Mouse (Mus musculus) left cerebral cortex, postnatal 14 days (tissue): ENCODE data around the gene Edem3. TPM values are rescaled to one million over a fixed set of nuclear protein-coding genes. Genes with fewer than 3 reads are reported as not detected.
A peak's percentile ranks its signal among the peaks of the same experiment; 100 is the strongest.
"Not testable (repeated sequence)": the region's sequence is repeated elsewhere in the genome, so short reads cannot be mapped to it uniquely, and the experiment has no call there.

Experiments used
- DNase-seq, 2 experiments: peaks; one replicate each; pipeline ENCODE4 v3.0.0; 2021 to 2022; ENCODE audit warnings: low spot score in 2 of 2, mixed read lengths in 1 of 2
- intact Hi-C: fragments of 180-260 bp; cut with DNase I; formaldehyde crosslinking; loops from one replicate; pipeline ENCODE4 v1.15.1; 2025
- total RNA-seq, 2 experiments: library from RNA; stranded (reverse); gene quantifications; 2 replicates each; pipeline ENCODE4 v1.2.3; 2021

The Edem3 gene
- total RNA-seq, 2 experiments from 2014 or later, result 40.0 to 40.2 TPM

DNA sequence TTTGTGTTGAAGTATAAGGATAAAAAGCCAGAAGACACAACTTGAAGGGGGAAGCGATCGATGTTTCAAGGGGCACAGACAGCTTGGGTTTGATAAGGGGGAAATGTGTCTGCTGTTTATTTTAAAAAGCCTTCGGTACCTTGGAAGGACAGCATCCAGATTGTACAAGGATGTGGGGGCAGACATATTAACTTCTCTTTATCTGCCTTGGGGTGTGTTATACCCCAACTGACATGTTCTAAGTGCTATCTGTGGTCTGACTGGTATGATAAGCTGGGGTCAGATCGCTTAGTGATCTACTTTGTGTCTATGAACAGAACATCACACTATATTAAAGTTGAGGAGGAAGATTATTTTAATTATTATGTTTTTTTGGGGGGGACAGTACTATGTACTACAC is 27.0 kb upstream of the Edem3 start:
- no peak for DNase-seq
- intact Hi-C loops, result no loop called here

DNA sequence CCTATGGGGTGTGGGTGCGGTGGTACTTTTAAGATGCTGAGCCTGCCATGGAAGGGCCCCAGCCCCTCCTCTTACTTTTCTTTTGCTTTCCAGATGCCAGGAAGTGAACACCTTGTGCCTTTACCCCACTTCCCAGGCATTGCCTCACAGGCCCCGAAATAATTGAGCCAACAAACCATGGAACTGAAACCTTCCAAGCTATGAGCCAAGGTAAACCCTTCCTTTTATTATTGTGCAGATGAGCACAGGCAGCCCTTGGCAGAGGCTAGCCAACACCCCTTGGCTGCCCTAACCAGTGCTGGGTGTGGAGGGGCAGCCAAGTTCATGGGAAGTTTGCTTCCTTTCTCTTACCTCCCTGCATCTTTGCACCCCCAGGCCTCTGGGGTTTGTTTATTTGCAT is 18.0 kb upstream of the Edem3 start:
- intact Hi-C loops, result no loop called here
- no peak for DNase-seq

DNA sequence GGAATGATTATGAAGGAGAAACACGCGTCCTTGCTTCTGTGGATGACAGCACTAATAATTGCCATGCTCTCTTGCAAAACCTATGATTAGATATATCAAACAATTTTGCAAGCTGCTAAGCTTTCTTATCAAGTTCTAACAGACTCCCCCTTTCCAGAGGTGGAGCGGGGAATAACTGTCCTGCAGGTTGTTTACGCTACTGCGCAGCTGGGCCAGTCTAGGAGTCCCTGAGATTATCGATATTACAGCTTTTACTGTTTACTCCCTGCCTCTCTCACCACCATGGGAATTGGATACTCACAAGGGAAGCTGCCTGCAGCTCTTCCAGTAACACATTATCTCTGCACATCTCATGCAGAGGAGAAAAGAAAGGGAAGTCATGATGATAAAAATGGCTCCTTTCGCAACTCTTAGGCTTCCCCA is 14.0 kb upstream of the Edem3 start:
- DNase-seq, result no peak
- intact Hi-C loops, result no loop called here

DNA sequence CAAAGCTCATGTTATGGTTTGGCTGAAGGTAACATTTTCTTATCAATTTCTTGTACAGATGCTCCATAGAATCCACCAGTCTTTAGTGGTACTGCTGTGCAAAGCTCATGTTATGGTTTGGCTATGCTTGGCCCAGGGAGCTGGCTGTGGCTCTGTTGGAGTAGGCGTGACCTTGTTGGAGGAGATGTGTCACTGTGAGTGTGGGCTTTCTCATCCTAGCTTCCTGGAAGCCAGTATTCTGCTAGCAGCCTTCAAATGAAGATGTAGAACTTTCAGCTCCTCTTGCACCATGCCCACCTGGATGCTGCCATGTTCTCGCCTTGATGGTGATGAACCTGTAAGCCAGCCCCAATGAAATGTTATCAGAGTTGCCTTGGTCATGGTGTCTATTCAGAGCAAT is 5.3 kb upstream of the Edem3 start:
- intact Hi-C loops, DNase-seq: not testable (repeated sequence)

DNA sequence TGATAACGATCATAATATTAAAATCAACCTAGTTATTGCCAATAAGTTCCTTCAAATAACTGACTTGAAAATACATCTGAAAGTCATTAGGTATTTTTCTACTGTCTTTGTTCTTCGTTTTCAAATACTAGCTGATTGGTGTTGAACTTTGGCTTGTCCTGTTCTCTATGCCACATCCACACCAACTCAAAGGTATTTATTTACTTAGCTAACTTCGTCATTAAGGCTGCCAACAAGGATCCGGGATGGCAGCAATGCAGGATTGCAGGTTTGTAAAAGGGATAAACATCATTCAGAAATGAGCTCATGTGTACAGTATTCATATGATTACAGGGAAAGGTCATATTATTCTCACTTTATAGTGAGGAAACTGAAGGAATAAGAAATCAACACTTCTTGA is 2.2 kb upstream of the Edem3 start:
- intact Hi-C loops, result no loop called here

DNA sequence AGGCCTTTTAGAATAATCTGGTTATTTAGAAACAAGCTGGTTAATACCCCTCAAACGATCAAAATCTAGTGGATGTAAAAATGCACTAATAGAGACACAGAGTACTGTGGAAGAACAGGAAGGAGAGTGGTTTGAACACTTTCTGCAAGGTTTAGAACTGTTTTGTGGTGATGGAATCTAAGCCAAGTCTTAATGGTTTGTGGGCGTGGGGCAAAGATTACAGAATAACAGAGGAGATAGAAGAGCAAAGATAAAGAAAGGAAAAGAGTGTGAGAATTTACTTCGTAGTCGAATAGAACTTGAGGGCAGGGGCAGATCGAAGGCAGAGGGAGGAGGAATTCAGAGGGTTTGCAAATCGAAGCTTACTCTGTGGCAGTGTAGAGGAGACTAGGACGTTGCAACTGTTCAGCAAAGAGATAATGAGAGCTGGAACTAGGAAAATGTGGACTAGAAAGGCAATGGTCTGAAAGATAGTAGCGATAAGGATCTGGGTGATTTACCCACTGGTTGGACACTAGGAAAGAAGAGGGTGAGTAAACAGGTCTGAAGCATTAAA is 1.7 kb upstream of the Edem3 start:
- no peak for DNase-seq
- intact Hi-C loops, result no loop called here

More for the DNA sequence above, 2.2 kb upstream of the Edem3 start:
- no peak for DNase-seq

DNA sequence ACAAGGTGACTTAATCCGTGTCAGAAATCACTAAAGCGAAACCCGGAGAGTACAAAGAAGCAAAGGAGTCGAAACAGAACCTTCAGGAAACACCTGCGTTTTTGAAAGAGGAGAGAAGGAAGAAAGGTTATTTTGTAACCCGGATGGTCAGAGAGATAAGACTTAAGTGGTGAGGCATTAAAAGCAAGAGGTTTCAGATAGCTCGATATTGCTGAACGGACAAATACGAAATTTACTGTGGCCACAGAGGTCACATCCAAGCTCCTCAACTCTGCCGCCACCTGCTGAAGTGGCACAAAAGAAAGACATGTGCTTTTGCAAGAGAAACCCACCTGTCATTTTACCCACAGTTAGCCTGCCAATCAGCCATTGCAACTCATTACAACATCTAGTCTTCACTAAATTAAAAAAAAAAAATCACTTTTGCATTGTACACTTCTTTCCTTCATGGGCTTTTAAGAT is 1.1 kb upstream of the Edem3 start:
- DNase-seq, result no peak
- intact Hi-C loops, result no loop called here

DNA sequence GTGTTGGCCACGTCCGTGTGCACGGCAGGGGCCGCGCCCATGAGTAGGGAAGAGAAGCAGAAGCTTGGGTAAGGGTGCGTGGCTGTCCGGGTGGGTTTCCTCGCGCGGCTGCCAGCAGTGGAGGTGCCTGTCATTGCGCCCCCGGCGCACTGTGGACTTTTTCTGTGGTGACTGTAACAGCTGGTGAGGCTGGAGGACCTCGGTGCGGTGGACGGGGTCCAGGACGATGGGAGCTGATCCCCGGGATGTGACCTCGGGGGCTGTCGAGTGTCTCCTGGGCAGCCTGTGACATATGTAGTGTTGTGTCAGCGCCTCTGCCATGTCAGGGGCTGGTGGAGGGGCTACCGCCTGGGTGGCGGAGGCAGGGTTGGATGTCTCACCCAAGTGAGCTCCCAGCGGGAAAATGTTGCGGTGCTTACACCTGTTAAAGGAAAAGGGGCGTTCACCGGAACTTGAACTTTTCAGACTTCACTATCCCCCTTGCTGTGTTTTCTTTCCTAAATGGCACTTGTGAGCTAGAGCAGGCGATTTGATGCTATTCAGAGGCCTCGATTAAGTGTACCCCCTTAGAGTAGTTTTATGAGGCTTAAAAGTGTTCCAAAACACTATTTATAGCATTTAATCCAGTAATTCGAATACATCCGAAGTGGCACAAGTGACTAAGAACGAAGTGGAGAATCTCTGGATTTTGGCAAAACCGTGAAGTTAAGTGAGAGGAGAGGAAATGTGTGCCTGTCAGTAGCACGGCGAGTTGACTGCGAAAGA is 671 bp downstream of the Edem3 start:
- intact Hi-C loops, result no loop called here
- no peak for DNase-seq

DNA sequence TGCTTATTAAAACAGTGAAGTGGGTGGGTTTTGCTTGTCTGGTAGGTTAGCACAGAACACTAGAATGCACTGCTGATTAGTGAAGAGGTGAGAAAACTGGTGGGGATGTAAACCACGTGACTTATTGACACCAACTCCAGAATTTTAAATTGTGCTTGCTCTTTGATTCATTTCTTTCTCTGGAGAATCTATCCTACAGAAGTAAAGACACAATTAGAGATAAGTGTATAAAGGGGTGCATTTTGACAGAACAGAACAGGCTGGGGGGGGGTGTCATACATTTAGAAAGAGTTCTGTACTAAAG is 1.2 kb downstream of the Edem3 start:
- DNase-seq, result no peak
- intact Hi-C loops, result no loop called here

DNA sequence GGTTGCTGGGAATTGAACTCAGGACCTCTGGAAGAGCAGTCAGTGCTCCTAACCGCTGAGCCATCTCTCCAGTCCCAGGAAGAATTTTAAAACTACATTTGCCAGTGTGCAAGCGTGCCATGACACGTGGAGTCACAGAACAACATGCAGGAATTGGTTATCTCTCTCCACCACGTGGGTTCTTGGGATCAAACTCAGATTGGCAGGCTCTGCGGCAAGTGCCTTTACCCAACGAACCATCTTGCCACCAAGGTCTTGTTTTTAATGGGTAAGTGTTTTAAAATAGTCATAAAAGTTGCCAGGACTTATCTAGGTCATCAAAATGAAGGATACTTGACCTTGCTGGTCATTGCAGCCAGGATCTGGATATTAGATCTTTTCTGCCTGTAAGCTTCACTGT is 3.1 kb downstream of the Edem3 start:
- intact Hi-C loops, result no loop called here

DNA sequence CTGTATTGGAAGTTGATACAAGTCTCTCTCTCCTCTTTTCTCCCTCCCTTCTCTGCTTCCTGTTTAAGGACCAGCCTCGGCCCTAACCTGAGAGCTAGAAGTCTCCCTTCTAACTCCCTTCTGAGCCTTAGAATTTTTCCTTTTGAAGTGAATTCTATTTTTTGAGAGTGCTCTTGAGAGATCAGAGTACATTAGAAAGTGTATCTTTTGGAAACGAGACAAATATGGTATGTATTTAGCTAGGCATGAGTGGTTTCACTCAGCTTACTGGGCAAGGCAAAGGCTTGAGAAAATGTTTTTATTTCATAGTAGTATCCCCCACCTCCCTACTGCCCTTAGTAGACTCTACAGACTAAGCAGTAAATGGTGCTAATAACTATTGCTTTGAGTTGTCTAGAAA is 3.8 kb downstream of the Edem3 start:
- intact Hi-C loops, result no loop called here

More for the DNA sequence above, 3.1 kb downstream of the Edem3 start:
- no peak for DNase-seq

DNA sequence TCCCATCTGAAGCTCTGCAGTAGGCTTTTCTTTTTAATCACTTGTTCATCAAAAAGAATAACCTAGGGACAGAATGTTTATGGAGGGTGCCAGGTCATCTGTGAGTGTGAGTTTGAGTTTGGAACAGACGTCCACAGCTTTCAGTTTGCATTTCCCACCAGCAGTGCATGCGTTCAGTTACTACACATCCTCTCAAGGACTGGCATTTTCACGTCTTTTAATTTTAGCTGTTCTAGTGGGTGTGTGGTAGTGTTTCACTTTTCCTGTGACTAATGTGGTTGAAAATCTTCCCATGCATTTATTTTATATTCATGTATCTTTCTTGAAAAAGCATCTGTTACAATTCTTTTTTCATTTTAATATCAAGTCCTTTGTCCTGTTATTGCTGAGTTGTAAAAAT is 9.1 kb downstream of the Edem3 start:
- intact Hi-C loops, result no loop called here
- no peak for DNase-seq

More for the DNA sequence above, 3.8 kb downstream of the Edem3 start:
- DNase-seq, result no peak

DNA sequence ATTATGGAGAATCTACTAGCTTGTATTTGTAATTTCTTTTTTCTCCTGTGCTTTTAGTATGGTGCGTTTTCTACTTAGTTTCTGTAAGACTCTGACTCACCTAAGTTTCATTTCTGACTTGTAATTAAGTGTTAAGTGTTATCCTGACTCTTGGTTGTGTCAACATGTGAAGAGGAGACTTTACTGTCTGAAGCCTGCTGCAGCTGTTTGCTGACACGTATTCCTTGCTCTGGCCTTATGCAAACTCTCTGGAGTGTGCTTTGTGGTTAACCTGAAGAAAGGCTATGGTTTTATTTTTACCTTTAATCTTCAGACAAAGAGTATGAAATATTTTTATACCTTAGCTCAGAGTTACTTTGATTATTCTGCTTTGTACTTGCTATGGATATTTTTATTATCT is 11.0 kb downstream of the Edem3 start:
- intact Hi-C loops, result no loop called here
- no peak for DNase-seq

DNA sequence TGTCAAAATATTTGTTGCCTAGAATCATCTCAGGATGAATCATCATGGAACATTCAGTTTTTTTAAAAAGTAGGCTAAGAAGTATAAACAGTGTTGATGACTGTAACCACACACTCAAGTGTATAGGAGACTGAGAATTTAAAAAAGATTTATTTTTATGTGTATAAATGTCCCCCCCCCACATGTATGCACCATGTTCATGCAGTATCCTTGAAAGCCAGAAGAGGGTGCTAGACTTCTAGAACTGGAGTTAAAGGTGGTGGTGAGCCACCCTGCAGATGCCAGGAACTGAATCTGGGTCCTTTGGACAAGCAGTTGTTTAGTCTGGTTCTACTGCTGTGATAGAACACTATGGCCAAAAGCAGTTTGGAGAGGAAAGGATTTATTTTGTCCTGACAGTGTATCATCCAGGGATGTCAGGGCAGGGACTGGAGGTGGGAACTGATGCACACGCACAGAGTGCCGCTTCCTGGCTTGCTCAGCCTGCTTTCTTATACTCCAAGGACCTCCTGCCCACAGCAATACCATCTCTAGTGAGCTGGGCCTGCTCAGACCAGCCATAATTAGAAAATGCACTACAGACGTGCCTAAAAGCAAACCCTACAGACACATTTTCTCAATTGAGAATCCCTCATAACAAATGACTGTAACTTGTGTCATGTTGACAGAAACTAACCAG is 11.9 kb downstream of the Edem3 start:
- intact Hi-C loops, result no loop called here
- DNase-seq, result no peak

DNA sequence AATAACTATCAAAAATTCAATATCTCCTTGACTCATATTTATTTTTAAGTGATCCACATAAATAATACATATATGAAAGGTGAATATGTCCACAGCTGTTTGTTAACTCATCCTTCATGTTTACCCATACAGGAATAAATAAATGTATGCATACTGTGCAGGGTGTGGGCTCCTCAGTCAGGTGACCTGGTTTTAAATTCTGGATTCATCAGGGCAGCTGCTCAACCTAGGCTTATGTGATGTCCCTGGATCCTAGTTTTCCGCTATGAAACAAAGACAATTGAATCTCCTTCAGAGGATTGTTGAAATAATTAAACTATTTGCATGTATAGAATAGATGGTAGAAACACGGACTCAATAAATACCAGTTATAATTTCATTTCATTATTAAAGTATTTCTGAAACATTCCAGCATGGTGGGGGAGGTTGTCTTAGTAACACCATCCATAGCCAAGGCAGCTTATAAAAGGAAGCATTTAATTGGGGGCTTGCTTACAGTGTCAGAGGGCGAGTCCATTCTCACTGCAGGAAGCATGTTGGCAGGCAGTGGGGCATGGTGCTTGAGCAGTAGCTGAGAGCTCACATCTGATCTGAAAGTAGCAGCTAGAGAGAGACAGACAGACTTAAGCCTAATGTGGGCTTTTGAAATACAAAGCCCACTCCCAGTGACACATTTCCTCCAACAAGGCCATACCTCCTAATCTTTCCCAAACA is 14.2 kb downstream of the Edem3 start:
- DNase-seq, result no peak
- intact Hi-C loops, result no loop called here

DNA sequence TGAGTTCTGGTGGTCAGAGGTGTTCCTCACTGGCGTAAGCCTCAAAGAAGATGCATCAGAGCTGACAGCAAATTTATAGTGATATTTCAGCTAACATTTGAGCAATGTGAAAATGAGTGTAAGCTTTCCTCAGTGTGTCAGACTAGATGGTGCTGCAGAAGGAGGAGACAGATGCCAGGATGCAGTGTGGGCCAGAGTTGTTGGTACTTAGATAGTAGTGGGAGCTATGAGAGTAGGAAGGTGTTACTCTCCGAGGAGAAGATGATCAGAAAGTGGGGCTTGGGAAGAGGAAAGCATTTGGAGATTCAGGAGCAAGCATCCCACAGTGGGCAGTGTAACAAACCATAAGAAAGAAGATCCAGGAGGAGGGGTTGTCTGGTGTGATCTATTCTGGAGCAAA is 22.4 kb downstream of the Edem3 start:
- intact Hi-C loops, result no loop called here
- peak; percentile 33 to 35 for DNase-seq

DNA sequence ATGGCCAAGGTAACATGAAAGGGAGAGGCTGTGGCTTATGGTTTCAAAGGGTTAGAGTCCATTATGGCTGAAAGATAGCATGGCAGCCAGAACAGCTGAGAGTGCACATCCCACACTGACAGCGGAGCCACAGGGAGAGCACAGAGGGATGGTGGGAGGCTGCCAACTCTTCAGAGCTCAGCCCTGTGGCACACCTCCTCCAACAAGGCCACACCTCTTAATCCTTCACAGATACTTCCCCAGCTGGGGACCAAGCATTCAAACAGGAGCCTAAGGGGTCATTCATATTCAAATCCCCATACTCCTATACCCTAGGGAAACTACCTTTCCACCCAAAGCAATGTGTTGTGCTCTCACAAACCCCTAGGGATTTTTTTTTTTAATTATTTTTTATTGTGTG is 23.4 kb downstream of the Edem3 start:
- no peak for DNase-seq
- intact Hi-C loops, result no loop called here

DNA sequence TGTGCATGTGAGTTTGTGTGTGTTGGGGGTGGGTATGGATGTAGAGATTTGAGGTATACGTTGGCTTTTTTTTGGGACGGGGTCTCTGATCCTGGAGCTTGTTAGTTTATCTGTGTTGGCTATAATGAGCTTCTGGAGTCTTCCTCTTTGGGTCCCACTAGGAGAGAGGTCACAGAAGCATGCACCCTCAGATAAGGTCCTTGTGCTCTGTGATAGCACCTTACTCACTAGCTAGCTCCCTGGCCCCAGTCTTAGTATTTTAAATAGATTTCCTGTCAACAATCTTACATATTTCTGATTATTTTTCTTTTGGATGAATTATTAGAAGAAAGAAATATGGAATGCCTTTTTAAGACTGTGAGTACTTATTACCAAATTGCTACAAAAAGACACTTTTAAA is 24.1 kb downstream of the Edem3 start:
- no peak for DNase-seq
- intact Hi-C loops, result no loop called here

DNA sequence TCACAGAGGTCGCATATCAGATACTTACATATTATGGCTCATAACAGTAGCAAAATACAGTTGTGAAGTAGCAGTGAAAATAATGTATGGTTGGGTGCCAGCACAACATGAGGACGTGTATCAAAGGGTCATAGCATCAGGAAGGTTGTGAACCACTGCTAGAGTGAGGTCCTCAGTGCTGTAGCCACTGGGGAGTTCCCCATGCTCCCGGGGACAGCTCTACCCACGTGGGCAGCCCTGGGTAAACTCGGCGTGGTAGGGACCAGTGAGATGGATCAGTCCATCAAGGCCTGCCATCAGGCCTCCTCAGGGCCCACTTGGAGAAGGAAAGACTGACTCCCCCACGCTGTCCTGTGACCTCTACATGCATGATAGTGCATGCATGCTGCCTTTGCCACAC is 26.3 kb downstream of the Edem3 start:
- no peak for DNase-seq
- intact Hi-C loops, result no loop called here

DNA sequence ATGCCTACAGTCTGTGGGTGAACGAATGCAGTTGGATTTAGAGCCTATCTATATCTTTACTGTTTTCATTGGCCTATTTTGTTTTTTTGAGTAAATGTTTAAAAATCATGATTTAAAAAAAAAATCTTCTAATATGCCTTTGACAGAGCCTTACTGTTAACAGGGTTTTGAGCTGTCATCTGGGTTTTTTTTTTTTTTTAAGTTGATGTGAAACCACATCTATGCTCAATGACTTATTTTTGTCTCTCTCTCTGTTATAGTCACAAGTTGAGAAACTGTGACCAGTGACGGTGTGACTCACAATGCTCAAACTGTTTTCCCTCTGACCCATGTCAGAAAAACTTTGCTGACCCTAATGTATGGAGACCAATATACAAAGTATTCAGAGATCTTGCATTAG is 28.2 kb downstream of the Edem3 start:
- DNase-seq, result no peak
- intact Hi-C loops, result no loop called here
